Mouse (Mus musculus): ENCODE results near the gene Zbtb33. TPM values are rescaled to one million over a fixed set of nuclear protein-coding genes. Genes with fewer than 3 reads are reported as not detected.
A peak's percentile ranks its signal among the peaks of the same experiment; 100 is the strongest.
"Not testable (repeated sequence)": the region's sequence is repeated elsewhere in the genome, so short reads cannot be mapped to it uniquely, and the experiment has no call there.

Gene Zbtb33
- polyA plus RNA-seq (2016; fragmentation: Nextera tagmentation; extraction: Ambion mirVana) = 5.2 and 6.3 TPM in 2 replicates

GRCm38 (mm10) chrX:38189552-38190457 lies at the start of gene Zbtb33:
Zbtb33 (plus strand) TSS chrX:38189793.
- ATAC-seq (ENCODE audit: low FRiP score) = peak; percentile 96
- H3K27me3 ChIP-seq = no peaks in the 10 kb centered on the region
- H3K36me3 ChIP-seq (replicated peaks) = peaks cover 8% of the 10 kb centered on the region
- H3K9ac ChIP-seq = peak within 1 kb of the TSS; percentile 78
- peak within 1 kb of the TSS; percentile 61 for H3K4me3 ChIP-seq (replicated peaks)
- peak within 1 kb of the TSS; percentile 77 for H3K27ac ChIP-seq
- peak within 1 kb of the TSS; percentile 59 for H3K4me2 ChIP-seq
- H3K4me1 ChIP-seq = peaks cover 5% of the 10 kb centered on the region; the same call in 1 of the 2 replicates
- H3K9me3 ChIP-seq = no peaks in the 10 kb centered on the region
- WGBS = 14% methylated on average over 56 of the region's 72 CpGs

- Histone ChIP-seq H3K9ac (no peak overlapping the region), H3K27ac (no peak overlapping the region), H3K36me3 (replicated peaks) (no peaks in the 10 kb centered on the region), H3K27me3 (no peaks in the 10 kb centered on the region), H3K4me2 (no peak overlapping the region), H3K4me1 (no peaks in the 10 kb centered on the region), H3K4me3 (replicated peaks) (no peak overlapping the region), H3K9me3 (no peaks in the 10 kb centered on the region)
- WGBS = 66% methylated on average over 1 of the region's 1 CpGs
- ATAC-seq (ENCODE audit: low FRiP score) = no peak
Observed at GRCm38 (mm10) chrX:38159097-38159496, 30.5 kb upstream of the Zbtb33 start.

DNA sequence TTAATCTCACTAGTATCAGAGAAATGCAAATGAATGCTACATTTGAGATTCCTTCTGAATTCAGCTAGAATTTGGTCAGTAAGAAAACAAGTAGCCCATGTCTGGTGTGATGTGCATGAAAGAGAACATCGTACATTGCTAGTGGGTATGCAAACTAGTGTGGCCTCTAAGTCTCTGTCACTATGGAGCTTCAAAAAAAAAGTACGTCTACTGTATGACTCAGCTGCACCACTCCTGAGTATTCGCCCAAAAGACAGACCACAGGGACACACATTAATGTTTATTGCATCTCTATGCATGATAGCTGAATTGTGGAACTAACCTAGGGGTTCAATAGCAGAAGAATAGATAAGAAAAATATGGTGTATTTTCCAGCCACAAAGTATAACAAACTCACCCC lies 24.3 kb upstream of the Zbtb33 start:
- no peak overlapping the region for H3K27ac ChIP-seq
- H3K4me1 ChIP-seq = no peaks in the 10 kb centered on the region
- no peak overlapping the region for H3K4me2 ChIP-seq
- no peak overlapping the region for H3K9ac ChIP-seq
- ATAC-seq (ENCODE audit: low FRiP score) = no peak
- no peaks in the 10 kb centered on the region for H3K36me3 ChIP-seq (replicated peaks)
- H3K4me3 ChIP-seq (replicated peaks) = no peak overlapping the region
- 91% methylated on average over 3 of the region's 3 CpGs for WGBS
- H3K27me3 ChIP-seq = no peaks in the 10 kb centered on the region
- H3K9me3 ChIP-seq = no peaks in the 10 kb centered on the region

- H3K4me1 ChIP-seq = no peaks in the 10 kb centered on the region
- no peak overlapping the region for H3K4me3 ChIP-seq (replicated peaks)
- no peak overlapping the region for H3K27ac ChIP-seq
- no peaks in the 10 kb centered on the region for H3K27me3 ChIP-seq
- H3K4me2 ChIP-seq = no peak overlapping the region
- H3K36me3 ChIP-seq (replicated peaks) = no peaks in the 10 kb centered on the region
- ATAC-seq (ENCODE audit: low FRiP score) = no peak
- no peak overlapping the region for H3K9ac ChIP-seq
- WGBS = 77% methylated on average over 9 of the region's 9 CpGs
- H3K9me3 ChIP-seq = no peaks in the 10 kb centered on the region
Observed at GRCm38 (mm10) chrX:38166064-38166463, 23.5 kb upstream of the Zbtb33 start.

DNA sequence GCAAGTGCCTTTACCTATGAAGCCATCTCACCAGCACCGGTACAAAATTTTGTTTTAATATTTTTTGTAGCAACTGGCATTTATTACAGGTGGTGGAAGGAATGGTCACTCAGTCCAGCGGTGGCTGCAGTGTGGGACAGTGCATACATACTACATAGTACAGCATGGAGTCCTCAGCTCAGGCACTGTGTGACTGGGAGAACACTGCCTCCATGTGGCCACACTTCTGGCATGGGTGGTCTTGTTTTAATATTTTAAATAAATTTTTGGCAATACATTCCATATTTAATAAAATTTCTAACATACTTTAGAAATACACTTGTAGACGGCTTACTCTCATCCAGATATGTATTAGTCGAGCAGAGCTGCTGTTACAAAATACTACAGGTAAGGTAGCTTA lies 23.0 kb upstream of the Zbtb33 start:
- Histone ChIP-seq H3K27ac (no peak overlapping the region), H3K9ac (no peak overlapping the region), H3K4me2 (no peak overlapping the region), H3K36me3 (replicated peaks) (no peaks in the 10 kb centered on the region), H3K4me3 (replicated peaks) (no peak overlapping the region), H3K4me1 (no peaks in the 10 kb centered on the region), H3K9me3 (no peaks in the 10 kb centered on the region), H3K27me3 (no peaks in the 10 kb centered on the region)
- 77% methylated on average over 4 of the region's 4 CpGs for WGBS
- no peak for ATAC-seq (ENCODE audit: low FRiP score)

- H3K27me3 ChIP-seq; H3K36me3 ChIP-seq (replicated peaks); H3K9me3 ChIP-seq; H3K9ac ChIP-seq; H3K27ac ChIP-seq; H3K4me1 ChIP-seq: not testable (repeated sequence)
- H3K4me3 ChIP-seq (replicated peaks) = peak overlapping the region; percentile 28
- peak; percentile 73; the same call in 1 of the 2 replicates for ATAC-seq (ENCODE audit: low FRiP score)
- 34% methylated on average over 19 of the region's 19 CpGs for WGBS
- H3K4me2 ChIP-seq = peak overlapping the region; percentile 40
Observed at GRCm38 (mm10) chrX:38179891-38180310, 9.7 kb upstream of the Zbtb33 start.

DNA sequence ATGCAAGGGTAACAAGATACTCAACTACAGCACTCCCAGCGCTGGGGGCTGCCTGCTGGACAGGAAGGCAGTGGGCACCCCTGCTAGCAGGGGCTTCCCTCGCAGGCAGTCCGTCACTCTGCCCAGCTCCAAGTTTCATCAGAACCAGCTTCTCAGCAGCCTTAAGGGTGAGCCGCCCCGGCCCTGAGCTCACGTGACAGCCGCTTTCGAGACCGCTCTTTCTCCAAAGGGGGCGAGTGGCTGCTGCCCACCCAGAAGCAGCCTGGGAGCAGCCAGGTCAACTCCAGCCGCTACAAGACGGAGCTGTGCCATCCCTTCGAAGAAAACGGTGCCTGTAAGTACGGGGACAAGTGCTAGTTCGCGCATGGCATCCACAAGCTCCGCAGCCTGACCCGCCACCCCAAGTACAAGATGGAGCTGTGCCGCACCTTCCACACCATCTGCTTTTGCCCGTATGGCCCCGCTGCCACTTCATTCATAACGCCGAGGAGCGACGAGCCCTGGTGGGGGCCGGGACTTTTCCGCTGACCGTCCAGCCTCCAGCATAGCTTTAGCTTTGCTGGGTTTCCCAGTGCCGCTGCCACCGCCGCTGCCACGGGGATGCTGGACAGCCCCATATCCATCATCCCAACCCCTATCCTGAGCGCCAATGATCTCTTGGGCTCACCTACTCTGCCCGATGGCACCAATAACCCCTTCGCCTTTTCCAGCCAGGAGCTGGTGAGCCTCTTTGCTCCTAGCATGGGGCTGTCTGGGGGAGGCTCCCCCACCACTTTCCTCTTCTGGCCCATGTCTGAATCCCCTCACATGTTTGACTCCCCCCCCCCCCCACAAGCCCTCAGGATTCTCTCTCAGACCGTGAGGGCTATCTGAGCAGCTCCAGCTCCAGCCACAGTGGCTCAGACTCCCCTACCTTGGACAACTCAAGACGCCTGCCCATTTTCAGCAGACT lies 8.7 kb upstream of the Zbtb33 start:
- Histone ChIP-seq H3K27me3 (no peaks in the 10 kb centered on the region), H3K9ac (peak overlapping the region; percentile 48)
- peak; percentile 78 for ATAC-seq (ENCODE audit: low FRiP score)

GRCm38 (mm10) chrX:38181608-38182258 lies 7.9 kb upstream of the Zbtb33 start:
- ATAC-seq (ENCODE audit: low FRiP score) = peak; percentile 68
- Histone ChIP-seq H3K9me3 (peaks cover 4% of the 10 kb centered on the region; the same call in 1 of the 2 replicates), H3K4me2 (peak overlapping the region; percentile 64), H3K27me3 (no peaks in the 10 kb centered on the region), H3K9ac (no peak overlapping the region), H3K4me3 (replicated peaks) (peak overlapping the region; percentile 43; the same call in 1 of the 2 replicates), H3K27ac (no peak overlapping the region), H3K4me1 (no peaks in the 10 kb centered on the region), H3K36me3 (replicated peaks) (no peaks in the 10 kb centered on the region)
- 23% methylated on average over 7 of the region's 15 CpGs for WGBS

More for the DNA sequence above, 8.7 kb upstream of the Zbtb33 start:
- peak overlapping the region; percentile 43 for H3K4me3 ChIP-seq (replicated peaks)
- H3K9me3 ChIP-seq = peaks cover 4% of the 10 kb centered on the region; the same call in 1 of the 2 replicates
- no peaks in the 10 kb centered on the region for H3K4me1 ChIP-seq
- H3K4me2 ChIP-seq = peak overlapping the region; percentile 64
- H3K27ac ChIP-seq = no peak overlapping the region
- H3K36me3 ChIP-seq (replicated peaks) = no peaks in the 10 kb centered on the region
- WGBS = 26% methylated on average over 38 of the region's 38 CpGs

DNA sequence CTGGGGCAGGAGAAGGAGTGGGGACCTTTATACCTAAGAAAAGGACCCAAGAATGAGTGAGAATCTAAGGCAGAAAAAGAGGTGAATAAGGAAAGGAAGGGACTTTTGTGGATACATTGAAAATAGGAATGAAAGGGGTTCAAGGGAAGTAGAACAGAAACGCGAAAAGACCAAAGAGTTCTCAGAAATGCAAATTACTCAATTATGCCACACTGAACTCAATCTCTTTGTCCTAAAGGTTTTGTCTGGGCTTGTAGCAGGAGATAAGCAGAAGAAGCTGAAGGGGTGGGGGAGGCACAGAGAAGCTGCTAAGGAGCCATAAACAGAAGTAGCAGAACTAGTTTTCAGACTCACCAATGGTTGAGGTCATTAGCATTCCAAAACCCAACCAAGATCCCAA lies 4.1 kb upstream of the Zbtb33 start:
- Histone ChIP-seq H3K9ac (no peak overlapping the region), H3K9me3 (no peaks in the 10 kb centered on the region), H3K27ac (no peak overlapping the region), H3K27me3 (no peaks in the 10 kb centered on the region), H3K36me3 (replicated peaks) (no peaks in the 10 kb centered on the region), H3K4me3 (replicated peaks) (no peak overlapping the region), H3K4me1 (no peaks in the 10 kb centered on the region), H3K4me2 (no peak overlapping the region)
- WGBS = 26% methylated on average over 2 of the region's 2 CpGs
- no peak for ATAC-seq (ENCODE audit: low FRiP score)

DNA sequence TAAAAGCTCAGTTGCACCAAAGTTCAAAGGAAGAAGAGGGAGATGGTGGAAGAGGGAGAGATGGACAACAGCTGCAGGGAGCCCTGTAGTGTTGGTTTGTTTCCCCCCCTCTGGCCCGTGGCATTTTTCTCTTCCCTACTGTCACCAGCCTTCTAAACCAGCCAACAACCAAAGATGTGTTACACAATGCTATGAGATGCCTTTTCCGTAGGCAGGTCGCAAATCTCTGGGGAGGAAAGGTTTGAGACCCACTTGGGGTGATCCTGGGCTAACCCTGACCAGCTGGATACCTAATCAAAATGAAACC lies 818 bp downstream of the Zbtb33 start:
- H3K36me3 ChIP-seq (replicated peaks) = peaks cover 8% of the 10 kb centered on the region
- H3K27me3 ChIP-seq = no peaks in the 10 kb centered on the region
- H3K9ac ChIP-seq = peak overlapping the region; percentile 78
- H3K4me3 ChIP-seq (replicated peaks) = peak overlapping the region; percentile 61
- peak overlapping the region; percentile 59 for H3K4me2 ChIP-seq
- H3K9me3 ChIP-seq = no peaks in the 10 kb centered on the region
- peaks cover 5% of the 10 kb centered on the region; the same call in 1 of the 2 replicates for H3K4me1 ChIP-seq
- 0 out of 2 replicates have a peak, but pooled peaks have one; percentile 9 for ATAC-seq (ENCODE audit: low FRiP score)
- H3K27ac ChIP-seq = peak overlapping the region; percentile 77
- 24% methylated on average over 3 of the region's 3 CpGs for WGBS

GRCm38 (mm10) chrX:38201816-38202215 lies 12.2 kb downstream of the Zbtb33 start:
- Histone ChIP-seq H3K27ac (no peak overlapping the region), H3K4me1 (no peaks in the 10 kb centered on the region), H3K27me3 (no peaks in the 10 kb centered on the region), H3K36me3 (replicated peaks) (no peaks in the 10 kb centered on the region), H3K9me3 (no peaks in the 10 kb centered on the region), H3K9ac (no peak overlapping the region), H3K4me3 (replicated peaks) (no peak overlapping the region), H3K4me2 (no peak overlapping the region)
- WGBS = 75% methylated on average over 2 of the region's 2 CpGs
- no peak for ATAC-seq (ENCODE audit: low FRiP score)

GRCm38 (mm10) chrX:38207392-38207791 lies 17.8 kb downstream of the Zbtb33 start:
- Histone ChIP-seq H3K4me1 (no peaks in the 10 kb centered on the region), H3K27me3 (no peaks in the 10 kb centered on the region), H3K9me3 (no peaks in the 10 kb centered on the region), H3K9ac (no peak overlapping the region), H3K36me3 (replicated peaks) (no peaks in the 10 kb centered on the region), H3K4me2 (no peak overlapping the region), H3K4me3 (replicated peaks) (no peak overlapping the region), H3K27ac (no peak overlapping the region)
- 62% methylated on average over 1 of the region's 1 CpGs for WGBS
- ATAC-seq (ENCODE audit: low FRiP score) = no peak
